Mouse (Mus musculus) skeletal muscle tissue, adult 2 months (tissue): ENCODE measurements around the gene Kmt2a.
"Not testable (repeated sequence)": the region's sequence is repeated elsewhere in the genome, so short reads cannot be mapped to it uniquely, and the experiment has no call there.

Experiments
- DNase-seq: peaks from one replicate; pipeline ENCODE4 v3.0.0-alpha.2; 2012; ENCODE audit warnings: low read depth, low spot score

Gene Kmt2a

DNA sequence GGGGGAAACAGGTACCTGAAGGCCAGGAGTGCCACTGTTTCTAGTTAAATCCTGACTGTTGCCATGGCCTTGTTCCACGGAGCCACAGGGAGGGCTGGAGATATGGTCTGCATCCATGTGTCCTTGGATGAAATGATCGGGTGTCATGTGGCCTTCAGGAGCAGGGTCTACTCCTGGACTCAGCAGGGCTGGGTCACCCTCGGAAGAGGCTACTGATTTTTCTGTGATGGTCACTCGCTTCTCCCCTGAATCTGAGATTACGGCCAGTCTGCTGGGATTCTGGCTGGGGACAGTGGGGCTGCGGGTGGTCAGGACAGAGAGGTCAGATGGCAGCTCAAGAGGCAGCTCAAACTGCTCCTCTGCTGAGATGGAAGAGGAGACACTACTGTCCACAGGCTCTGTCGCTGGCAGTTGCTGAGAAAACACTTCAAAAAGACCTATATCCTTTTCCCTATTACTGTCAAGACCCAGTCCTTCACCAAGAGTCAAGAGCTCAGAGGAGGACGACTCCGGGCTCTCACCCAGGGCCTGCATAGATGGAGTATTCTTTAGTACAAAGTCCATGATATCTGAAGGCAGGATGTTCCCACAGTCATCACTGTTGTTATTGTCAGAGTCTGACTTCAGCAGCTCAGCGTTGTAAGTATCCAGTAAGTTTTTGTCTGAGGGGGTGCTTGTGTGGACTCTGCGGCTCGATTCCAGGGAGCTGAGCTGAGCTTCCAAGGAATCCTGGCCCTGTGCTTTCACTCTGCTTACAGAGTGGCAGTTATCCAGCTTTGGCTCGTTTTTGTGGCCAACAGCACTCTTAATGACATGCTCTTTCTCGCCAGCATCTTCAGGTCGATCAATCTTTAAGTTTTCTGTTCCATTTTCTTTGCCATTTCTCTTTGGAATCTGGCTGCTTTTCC is 60.9 kb downstream of the Kmt2a start:
- peak; percentile 40 for DNase-seq

DNA sequence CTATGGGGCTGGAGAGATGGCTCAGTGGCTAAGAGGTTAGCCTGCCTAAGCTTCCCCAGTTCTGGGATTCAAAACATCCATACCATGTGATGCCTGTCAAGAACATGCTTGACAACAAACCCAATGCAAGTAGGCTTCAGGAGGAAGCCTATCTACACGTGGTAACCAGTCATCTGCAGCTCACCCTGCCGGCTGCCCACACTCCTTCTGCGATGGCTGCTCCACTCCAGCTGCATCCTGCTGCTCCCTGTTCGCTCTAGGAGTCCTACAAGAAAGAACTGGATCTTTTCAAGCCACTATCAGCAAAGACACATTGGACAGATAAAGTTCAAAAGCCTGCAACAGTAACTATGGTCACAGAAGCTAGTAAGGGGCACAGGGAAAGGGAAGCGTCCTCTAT is 63.6 kb downstream of the Kmt2a start:
- no peak for DNase-seq

- DNase-seq: no peak
These were observed 66.9 kb downstream of the Kmt2a start for GRCm38 (mm10) chr9:44814179-44814578.

DNA sequence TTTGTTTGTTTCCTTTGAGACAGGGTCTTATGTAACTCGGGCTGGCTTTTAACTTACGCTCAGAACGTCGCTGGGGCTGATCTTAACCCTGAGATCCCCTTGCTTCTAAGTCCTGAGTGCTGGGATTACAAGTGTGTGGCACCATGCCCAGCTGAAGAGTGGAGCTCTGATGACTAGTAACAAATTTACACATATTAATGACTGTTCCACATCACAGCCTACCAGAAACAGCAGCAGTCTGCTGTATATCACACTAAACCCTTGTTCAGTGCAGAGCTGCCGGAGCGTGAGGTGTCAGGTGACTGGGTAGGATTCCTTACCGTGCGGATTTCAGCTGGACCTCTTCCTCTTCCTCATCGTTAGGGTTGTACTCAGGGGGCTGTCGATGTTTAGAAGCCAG is 70.8 kb downstream of the Kmt2a start:
- DNase-seq: no peak

GRCm38 (mm10) chr9:44807778-44808177 is 73.3 kb downstream of the Kmt2a start:
- DNase-seq: no peak

GRCm38 (mm10) chr9:44807141-44807540 is 74.0 kb downstream of the Kmt2a start:
- DNase-seq: no peak

GRCm38 (mm10) chr9:44805536-44805935 is 75.6 kb downstream of the Kmt2a start:
- DNase-seq: no peak

DNA sequence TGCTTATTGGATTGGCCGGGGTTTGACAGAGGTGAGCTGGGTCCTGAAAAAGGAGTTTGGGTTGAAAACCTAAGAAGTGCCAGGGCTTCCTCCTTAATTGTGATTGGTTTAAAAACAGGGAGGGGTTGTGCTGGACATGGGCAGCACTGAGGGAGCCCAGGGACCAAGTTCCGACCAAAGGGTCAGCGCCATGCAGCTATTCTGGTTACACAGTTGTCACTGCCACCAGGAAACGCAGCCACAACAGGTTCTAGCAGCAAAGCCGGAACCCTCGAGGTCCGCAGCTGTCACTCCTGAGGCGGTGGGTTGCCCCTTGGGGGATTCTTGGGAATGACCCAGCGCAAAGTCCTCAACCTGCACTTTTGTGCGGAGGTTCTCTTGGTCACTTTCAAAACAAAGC is 76.4 kb downstream of the Kmt2a start:
- DNase-seq: no peak

DNA sequence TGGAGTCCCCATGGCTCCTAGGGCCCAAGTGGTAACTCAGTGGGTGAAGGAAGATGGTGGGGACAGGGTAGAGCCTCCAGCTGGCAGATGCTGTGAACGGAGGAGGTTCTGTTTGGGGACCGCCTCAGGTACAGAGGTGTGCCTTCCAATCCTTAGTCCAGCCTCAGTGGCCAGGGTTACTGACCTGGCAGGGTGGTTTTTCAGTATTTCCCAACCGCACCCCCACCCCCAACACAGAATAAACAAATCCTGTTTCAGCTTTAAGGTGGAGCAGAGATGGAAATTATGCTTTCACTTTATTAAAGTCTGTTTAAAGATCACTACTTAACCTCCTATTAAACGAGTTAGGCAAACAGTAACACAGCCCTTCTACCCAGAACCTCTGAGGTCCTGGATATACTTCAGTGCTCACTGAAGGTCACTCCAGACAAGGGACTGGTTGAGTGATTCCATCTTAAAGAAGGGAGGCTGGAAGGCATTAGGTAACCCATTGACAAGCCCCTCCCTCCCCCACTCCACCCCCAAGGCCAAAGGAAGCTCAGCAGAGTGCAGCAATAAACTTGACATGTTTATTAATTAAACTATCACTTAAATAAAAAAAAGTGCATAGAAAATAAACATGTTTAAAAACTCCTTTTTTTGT is 78.2 kb downstream of the Kmt2a start, which contains the start of gene Ttc36:
TSS of gene Ttc36 (minus strand) at position 265 of the 643 bp plus-strand sequence.
- DNase-seq: no peak

GRCm38 (mm10) chr9:44801669-44802068 is 79.4 kb downstream of the Kmt2a start:
- no peak for DNase-seq

DNA sequence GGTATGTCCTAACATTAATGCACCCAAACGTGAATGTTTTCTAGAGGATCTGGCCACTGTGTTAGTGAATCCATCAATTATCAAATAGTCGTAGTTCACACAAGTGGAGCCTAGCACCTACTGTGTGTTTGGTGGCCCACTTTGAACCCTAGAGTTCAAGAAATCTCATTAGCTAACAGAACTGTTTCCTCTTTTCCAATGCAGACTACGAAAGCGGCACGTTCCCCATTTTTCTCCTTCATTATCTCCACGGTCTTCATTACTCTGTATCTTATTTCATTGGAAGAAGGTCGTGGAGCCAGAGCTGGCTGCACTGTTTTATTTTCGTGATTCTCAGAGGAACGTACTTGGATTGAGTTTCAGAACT is 81.2 kb downstream of the Kmt2a start:
- DNase-seq: no peak

- peak; percentile 72 for DNase-seq
These were observed 81.8 kb downstream of the Kmt2a start, which contains the start of gene Tmem25 for GRCm38 (mm10) chr9:44799102-44799957. Tmem25 (minus strand) TSS chr9:44799307.

GRCm38 (mm10) chr9:44798298-44798697 is 82.8 kb downstream of the Kmt2a start:
- DNase-seq: peak; percentile 42

DNA sequence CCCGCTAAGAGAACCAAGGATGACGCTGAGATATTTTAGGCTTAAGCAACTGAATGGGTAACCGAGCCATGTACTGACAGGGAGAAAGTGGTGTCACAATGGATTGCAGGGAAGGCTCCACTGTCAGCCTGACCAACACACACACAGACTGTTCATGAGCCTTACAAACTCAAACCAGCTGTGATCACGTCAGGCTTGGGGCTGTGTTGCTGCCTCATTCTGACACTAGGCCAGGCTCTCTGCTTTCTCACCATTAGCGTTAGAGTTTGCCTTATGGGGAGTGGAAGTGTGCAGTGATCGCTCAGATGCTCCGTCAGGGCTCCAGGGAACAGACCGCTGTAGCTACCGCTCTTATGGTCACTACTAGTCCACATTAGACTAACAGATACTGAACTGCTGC is 88.3 kb downstream of the Kmt2a start:
- no peak for DNase-seq

DNA sequence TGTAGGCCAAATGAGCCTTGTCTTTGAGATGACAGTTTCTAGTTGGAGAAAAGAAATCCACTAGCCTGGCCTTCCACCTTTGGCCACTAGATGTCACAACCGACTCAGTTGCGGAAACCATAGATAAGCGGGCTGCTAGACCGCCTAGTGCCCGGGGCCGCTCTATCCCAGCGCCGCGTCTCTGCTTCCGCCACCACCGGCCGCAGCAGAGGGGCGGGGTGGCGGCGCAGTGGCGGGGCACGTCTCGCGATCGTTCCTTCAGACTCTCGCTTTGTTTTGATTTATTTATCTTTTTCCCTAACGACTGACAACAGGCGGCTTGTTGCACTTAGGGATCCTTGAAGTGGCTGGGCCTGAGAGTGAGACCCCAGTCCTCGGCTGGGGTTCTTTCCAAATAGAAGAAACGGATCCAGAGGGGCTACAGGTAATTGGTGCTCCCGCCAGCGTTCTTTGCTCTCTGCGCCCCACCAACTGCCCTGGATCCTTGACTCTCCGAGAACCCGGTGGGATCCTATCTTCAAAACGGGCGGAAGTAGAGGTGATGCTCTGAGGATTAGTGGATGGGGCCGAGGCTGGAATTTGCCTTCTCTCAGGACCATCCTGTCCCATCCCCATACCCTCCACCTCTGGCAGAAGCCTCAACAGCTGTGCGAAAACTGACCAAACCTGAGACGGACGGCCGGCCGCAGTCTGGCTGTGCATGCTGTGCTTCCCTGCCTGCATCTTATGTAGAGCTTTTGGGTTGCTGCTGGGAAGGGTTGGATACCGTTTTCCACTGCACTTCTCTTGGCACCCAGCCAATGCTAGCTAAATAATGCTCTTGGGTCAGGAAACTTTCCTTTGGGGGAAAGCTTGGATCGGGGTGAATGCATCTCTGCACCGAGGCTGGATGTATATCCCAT is 108.1 kb downstream of the Kmt2a start:
- peak; percentile 93 for DNase-seq

DNA sequence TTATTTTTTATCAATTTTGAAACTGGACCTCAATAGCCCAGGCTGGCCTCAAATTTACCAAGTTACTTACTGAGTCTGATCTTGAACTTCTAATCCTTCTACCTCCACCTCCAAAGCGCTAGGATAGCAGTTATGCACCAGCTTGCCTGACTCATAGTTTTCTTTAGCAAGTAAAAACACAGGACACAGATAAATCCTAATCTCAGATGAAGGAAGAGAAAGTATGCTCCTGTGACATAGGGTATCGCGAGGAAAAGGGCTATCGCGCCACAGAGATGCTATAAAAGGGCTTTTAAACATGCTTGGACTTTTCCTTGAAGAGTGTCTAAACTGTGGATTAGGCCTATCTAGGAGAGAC is 108.7 kb downstream of the Kmt2a start:
- no peak for DNase-seq

GRCm38 (mm10) chr9:44771376-44771775 is 109.7 kb downstream of the Kmt2a start:
- no peak for DNase-seq

DNA sequence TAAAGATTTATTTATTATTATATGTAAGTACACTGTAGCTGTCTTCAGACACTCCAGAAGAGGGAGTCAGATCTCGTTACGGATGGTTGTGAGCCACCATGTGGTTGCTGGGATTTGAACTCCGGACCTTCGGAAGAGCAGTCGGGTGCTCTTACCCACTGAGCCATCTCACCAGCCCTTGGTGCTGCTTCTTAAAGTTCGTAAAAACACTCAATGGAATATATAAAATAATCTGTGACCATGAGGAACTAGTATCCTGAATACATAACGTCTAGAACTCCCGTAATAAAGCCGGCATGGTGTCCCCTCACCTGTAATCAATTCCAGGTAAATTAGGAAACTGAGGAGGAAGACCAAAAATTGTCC is 113.1 kb downstream of the Kmt2a start:
- DNase-seq: not testable (repeated sequence)

- DNase-seq: peak; percentile 81
These were observed 113.7 kb downstream of the Kmt2a start, which contains the start of the genes Arcn1 and Ift46 for GRCm38 (mm10) chr9:44767101-44768028. Arcn1 (minus strand) TSS chr9:44767845. Ift46 (plus strand) TSS chr9:44767908.

DNA sequence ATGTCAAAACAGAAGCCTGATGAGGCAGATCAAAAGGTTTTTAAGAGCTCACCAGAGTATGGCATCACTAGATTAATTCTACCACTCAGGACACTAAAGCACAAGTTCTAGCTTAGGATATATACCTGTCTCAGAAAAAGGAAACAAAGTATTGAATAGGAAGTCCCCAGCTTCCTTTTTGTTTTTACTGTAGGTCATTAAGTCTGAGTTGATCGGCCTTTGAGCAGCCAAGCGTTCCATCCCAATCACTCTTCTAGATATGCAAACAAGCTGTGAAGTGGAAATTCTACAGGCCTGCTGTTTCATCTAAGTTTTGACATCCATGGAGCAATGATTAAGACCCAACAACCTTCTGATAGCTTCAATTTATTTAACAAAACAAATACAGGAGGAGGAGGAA is 120.2 kb downstream of the Kmt2a start:
- no peak for DNase-seq
